Mouse (Mus musculus): ENCODE data around the gene Arr3. TPM values are rescaled to one million over a fixed set of nuclear protein-coding genes. Genes with fewer than 3 reads are reported as not detected.

Gene Arr3
- total and polyA plus RNA-seq, 3 experiments, result not detected

DNA sequence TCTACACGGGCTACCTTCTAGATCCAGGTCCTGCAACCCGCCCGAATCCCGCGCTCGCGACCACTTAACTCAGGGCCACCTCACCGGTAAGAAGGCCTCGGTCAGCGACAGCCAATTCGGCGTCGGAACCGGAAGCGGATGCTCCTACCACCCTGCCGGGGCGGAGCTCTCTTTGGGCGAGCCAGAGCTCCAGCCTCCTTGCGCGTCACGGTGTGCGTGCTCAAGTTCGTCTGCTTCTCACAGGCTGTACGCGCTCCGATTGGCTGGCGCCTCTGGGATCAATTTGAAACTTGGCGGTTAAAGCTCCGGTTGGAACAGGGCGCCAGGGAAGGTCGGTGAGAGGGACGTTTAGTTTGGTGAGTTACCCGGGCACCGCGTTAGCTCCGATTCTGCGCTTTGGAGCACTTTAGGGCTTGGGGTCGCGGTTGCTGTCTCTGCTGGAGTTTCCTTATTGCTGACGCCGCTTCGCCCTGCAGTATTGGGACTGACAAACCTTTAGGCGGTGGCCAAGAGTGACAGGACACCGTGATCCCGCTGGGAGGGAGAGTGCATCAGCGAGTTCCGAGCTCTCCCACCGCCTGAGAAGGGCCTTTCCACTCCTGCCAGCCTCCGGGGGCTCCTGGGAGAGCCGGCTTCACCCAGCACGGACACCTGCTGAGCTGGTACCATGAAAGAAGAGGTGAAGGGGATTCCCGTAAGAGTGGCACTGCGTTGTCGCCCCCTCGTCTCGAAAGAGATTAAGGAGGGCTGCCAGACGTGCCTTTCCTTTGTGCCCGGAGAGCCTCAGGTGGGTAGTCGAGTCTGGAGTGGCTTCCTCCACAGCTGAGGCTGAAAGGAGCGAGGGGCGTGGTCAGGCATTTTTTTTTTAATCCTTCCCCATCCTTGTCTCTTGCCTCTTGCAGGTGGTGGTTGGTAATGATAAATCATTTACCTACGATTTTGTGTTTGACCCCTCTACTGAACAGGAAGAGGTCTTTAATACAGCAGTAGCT lies 20.8 kb downstream of the Arr3 start, which contains the start of gene Pdzd11:
TSS of gene Pdzd11 (minus strand) at position 767 of the 992 bp plus-strand sequence.
- Histone ChIP-seq H3K27ac (peak within 1 kb of the TSS; percentile 72), H3K4me3 (peak within 1 kb of the TSS; percentile 60), H3K36me3 (ENCODE audit: control insufficient read depth, insufficient read depth, low read length) (no peaks in the 10 kb centered on the region), H3K9ac (ENCODE audit: low read depth, low read length) (peak within 1 kb of the TSS; percentile 68), H3K79me2 (replicated peaks; ENCODE audit: control insufficient read depth, insufficient read depth, low read length) (no peaks in the 10 kb centered on the region), H3K27me3 (ENCODE audit: control insufficient read depth, insufficient read depth, low read length) (no peaks in the 10 kb centered on the region), H3K4me1 (ENCODE audit: control insufficient read depth, insufficient read depth, low read length) (no peaks in the 10 kb centered on the region)
- WGBS, result 15% methylated on average over 62 of the region's 62 CpGs
- TF ChIP-seq EP300 (IDR thresholded peaks at IDR 0.05; ENCODE audit: insufficient read depth, low read depth, low read length), result no peak
- TF ChIP-seq CTCF (IDR thresholded peaks at IDR 0.05), result no peak
- TF ChIP-seq POLR2A (IDR thresholded peaks at IDR 0.05; ENCODE audit: insufficient read depth, low read depth, low read length), result peak; percentile 82
- DNase-seq, result peak; percentile 87 to 93
- intact Hi-C loops (cut with DNase I), result no loop called here

DNA sequence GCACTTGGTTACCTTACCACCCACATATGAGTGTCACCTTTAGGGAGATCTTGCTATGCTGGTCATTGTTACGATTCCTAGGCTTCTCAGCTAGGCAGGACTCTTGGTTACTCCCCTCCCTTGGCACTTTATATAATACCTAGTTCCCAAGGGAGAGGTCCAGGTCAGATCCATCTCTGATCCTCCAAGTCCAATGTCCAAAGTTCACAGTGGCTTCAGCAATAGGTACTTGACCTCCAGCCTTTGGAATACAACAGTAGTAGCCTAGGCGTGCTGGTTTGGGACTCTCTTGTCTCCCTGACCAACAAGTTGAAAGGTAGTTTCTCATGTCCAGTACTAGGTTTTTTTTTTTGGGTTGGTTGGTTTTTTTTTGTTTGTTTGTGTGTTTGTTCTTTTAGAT lies 23.8 kb downstream of the Arr3 start:
- Histone ChIP-seq H3K79me2 (replicated peaks; ENCODE audit: control insufficient read depth, insufficient read depth, low read length) (no peaks in the 10 kb centered on the region), H3K4me3 (no peak overlapping the region), H3K4me1 (ENCODE audit: control insufficient read depth, insufficient read depth, low read length) (no peaks in the 10 kb centered on the region), H3K9ac (ENCODE audit: low read depth, low read length) (no peak overlapping the region), H3K27me3 (ENCODE audit: control insufficient read depth, insufficient read depth, low read length) (no peaks in the 10 kb centered on the region), H3K27ac (no peak overlapping the region), H3K36me3 (ENCODE audit: control insufficient read depth, insufficient read depth, low read length) (no peaks in the 10 kb centered on the region)
- WGBS, result 71% methylated on average over 2 of the region's 2 CpGs
- intact Hi-C loops (cut with DNase I), result no loop called here
- TF ChIP-seq POLR2A (IDR thresholded peaks at IDR 0.05; ENCODE audit: insufficient read depth, low read depth, low read length) (no peak), EP300 (IDR thresholded peaks at IDR 0.05; ENCODE audit: insufficient read depth, low read depth, low read length) (no peak), CTCF (IDR thresholded peaks at IDR 0.05) (no peak)
- no peak for DNase-seq

DNA sequence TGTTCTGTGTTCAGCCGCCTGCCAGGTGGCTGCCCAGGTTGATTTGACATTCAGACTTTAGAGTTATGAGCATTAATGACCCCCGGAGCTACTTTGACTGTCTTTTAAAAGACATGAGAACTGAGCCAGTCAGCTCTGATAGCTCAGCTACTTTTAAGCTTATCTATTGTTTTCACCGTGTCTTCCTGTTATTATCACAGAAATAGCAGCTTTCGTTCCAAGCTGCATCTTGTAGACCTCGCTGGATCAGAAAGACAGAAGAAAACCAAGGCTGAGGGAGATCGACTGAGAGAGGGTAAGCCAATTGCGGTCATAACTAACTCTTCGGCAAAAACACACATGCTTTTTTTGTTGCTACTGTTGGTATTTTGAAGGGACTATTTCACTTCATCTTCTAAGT lies 33.2 kb downstream of the Arr3 start:
- Histone ChIP-seq H3K4me1 (ENCODE audit: control insufficient read depth, insufficient read depth, low read length) (no peaks in the 10 kb centered on the region), H3K36me3 (ENCODE audit: control insufficient read depth, insufficient read depth, low read length) (no peaks in the 10 kb centered on the region), H3K4me3 (no peak overlapping the region), H3K9ac (ENCODE audit: low read depth, low read length) (no peak overlapping the region), H3K27ac (no peak overlapping the region), H3K27me3 (ENCODE audit: control insufficient read depth, insufficient read depth, low read length) (no peaks in the 10 kb centered on the region), H3K79me2 (replicated peaks; ENCODE audit: control insufficient read depth, insufficient read depth, low read length) (no peaks in the 10 kb centered on the region)
- WGBS, result 61% methylated on average over 8 of the region's 8 CpGs
- intact Hi-C loops (cut with DNase I), result no loop called here
- no peak for TF ChIP-seq CTCF (IDR thresholded peaks at IDR 0.05)
- TF ChIP-seq EP300 (IDR thresholded peaks at IDR 0.05; ENCODE audit: insufficient read depth, low read depth, low read length), result no peak
- no peak for TF ChIP-seq POLR2A (IDR thresholded peaks at IDR 0.05; ENCODE audit: insufficient read depth, low read depth, low read length)
- no peak for DNase-seq

DNA sequence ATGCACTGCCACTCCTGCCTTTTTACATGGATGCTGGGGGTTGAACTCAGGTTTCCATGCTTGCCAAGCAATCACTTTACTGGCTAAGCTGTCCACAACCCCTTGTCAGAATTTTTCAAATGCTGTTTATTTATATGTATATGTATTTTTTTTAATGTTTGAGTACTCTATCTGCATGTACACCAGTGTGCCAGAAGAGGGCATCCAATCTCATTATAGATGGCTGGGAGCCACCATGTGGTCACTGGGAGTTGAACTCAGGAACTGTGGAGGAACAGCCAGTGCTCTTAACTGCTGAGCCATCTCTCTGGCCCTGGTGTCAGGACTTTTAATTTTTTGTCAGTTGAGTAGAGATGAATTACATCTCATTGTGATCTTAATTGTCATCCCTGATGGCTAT lies 47.6 kb downstream of the Arr3 start:
- Histone ChIP-seq H3K4me3 (no peak overlapping the region), H3K79me2 (replicated peaks; ENCODE audit: control insufficient read depth, insufficient read depth, low read length) (no peaks in the 10 kb centered on the region), H3K9ac (ENCODE audit: low read depth, low read length) (no peak overlapping the region), H3K27me3 (ENCODE audit: control insufficient read depth, insufficient read depth, low read length) (no peaks in the 10 kb centered on the region), H3K27ac (no peak overlapping the region), H3K4me1 (ENCODE audit: control insufficient read depth, insufficient read depth, low read length) (no peaks in the 10 kb centered on the region), H3K36me3 (ENCODE audit: control insufficient read depth, insufficient read depth, low read length) (no peaks in the 10 kb centered on the region)
- no peak for DNase-seq
- intact Hi-C loops (cut with DNase I), result no loop called here
- no peak for TF ChIP-seq EP300 (IDR thresholded peaks at IDR 0.05; ENCODE audit: insufficient read depth, low read depth, low read length)
- TF ChIP-seq POLR2A (IDR thresholded peaks at IDR 0.05; ENCODE audit: insufficient read depth, low read depth, low read length), result no peak
- TF ChIP-seq CTCF (IDR thresholded peaks at IDR 0.05), result 0 out of 2 replicates have a peak, but pooled peaks have one; percentile 20

DNA sequence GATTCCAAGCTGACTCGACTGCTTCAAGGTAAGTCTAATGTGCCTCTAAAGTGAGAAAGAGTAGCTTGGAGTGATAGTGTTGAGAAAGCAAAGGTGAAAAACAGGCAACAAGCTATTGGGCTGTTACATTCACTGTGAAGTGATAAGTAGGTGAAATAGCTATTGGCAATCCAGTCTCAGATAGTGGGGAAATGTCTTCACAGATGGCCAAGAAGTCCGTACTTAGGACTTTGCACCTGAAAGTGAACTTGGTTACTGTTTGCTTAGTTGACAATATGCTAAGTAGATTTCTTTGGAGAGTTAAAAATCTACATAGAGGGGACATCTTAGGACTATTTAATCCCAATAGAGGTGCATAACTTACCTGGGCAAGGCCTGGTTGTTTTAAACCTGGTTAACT lies 59.5 kb downstream of the Arr3 start:
- no peaks in the 10 kb centered on the region for H3K4me1 ChIP-seq (ENCODE audit: control insufficient read depth, insufficient read depth, low read length)
- no peaks in the 10 kb centered on the region for H3K27me3 ChIP-seq (ENCODE audit: control insufficient read depth, insufficient read depth, low read length)
- H3K27ac ChIP-seq, result no peak overlapping the region
- WGBS, result 85% methylated on average over 2 of the region's 2 CpGs
- intact Hi-C loops (cut with DNase I), result no loop called here
- no peaks in the 10 kb centered on the region for H3K79me2 ChIP-seq (replicated peaks; ENCODE audit: control insufficient read depth, insufficient read depth, low read length)
- no peak overlapping the region for H3K9ac ChIP-seq (ENCODE audit: low read depth, low read length)
- DNase-seq, result no peak
- no peak for TF ChIP-seq EP300 (IDR thresholded peaks at IDR 0.05; ENCODE audit: insufficient read depth, low read depth, low read length)
- TF ChIP-seq POLR2A (IDR thresholded peaks at IDR 0.05; ENCODE audit: insufficient read depth, low read depth, low read length), result no peak
- TF ChIP-seq CTCF (IDR thresholded peaks at IDR 0.05), result no peak
- H3K36me3 ChIP-seq (ENCODE audit: control insufficient read depth, insufficient read depth, low read length), result no peaks in the 10 kb centered on the region
- no peak overlapping the region for H3K4me3 ChIP-seq

Other genes with a start within 250 kb of the Arr3 start
- gene Otud6a, start 176.5 kb upstream of the Arr3 start, total RNA-seq (2021), result not detected
- gene Otud6a, start 176.5 kb upstream of the Arr3 start, polyA plus RNA-seq (2012; rRNA removed), result not detected in 2 replicates
- gene Awat2, start 162.8 kb upstream of the Arr3 start, total RNA-seq (2021), result not detected
- gene Awat2, start 162.8 kb upstream of the Arr3 start, polyA plus RNA-seq (2012; rRNA removed), result 0.12 TPM in 1 of 2 replicates, not detected in the other
- gene Igbp1, start 111.2 kb upstream of the Arr3 start, total RNA-seq (2021), result 10 to 100 TPM; 34.9 to 41.9 TPM
- 18.7 and 33.8 TPM in 2 replicates for gene Igbp1, start 111.2 kb upstream of the Arr3 start, polyA plus RNA-seq (2012; rRNA removed)
- gene Dgat2l6, start 80.7 kb upstream of the Arr3 start, total RNA-seq (2021), result not detected
- not detected in 2 replicates for gene Dgat2l6, start 80.7 kb upstream of the Arr3 start, polyA plus RNA-seq (2012; rRNA removed)
- gene Awat1, start 33.2 kb upstream of the Arr3 start, total RNA-seq (2021), result not detected
- gene Awat1, start 33.2 kb upstream of the Arr3 start, polyA plus RNA-seq (2012; rRNA removed), result not detected in 2 replicates
- gene P2ry4, start 10.6 kb upstream of the Arr3 start, total RNA-seq (2021), result not detected
- gene P2ry4, start 10.6 kb upstream of the Arr3 start, polyA plus RNA-seq (2012; rRNA removed), result not detected in 2 replicates
- under 1 TPM; 0.23 to 0.45 TPM for gene Kif4, start 20.2 kb downstream of the Arr3 start, total RNA-seq (2021)
- gene Kif4, start 20.2 kb downstream of the Arr3 start, polyA plus RNA-seq (2012; rRNA removed), result 0.16 and 0.18 TPM in 2 replicates
- 10 to 100 TPM; 21.4 to 26.2 TPM for gene Pdzd11, start 21.1 kb downstream of the Arr3 start, total RNA-seq (2021)
- 18.3 and 29.1 TPM in 2 replicates for gene Pdzd11, start 21.1 kb downstream of the Arr3 start, polyA plus RNA-seq (2012; rRNA removed)
- not detected for gene Gdpd2, start 124.4 kb downstream of the Arr3 start, total RNA-seq (2021)
- 0.15 and 0.68 TPM in 2 replicates for gene Gdpd2, start 124.4 kb downstream of the Arr3 start, polyA plus RNA-seq (2012; rRNA removed)
- gene Dlg3, start 162.2 kb downstream of the Arr3 start, total RNA-seq (2021), result 1 to 10 TPM; 2.6 to 2.7 TPM
- 3.0 and 5.8 TPM in 2 replicates for gene Dlg3, start 162.2 kb downstream of the Arr3 start, polyA plus RNA-seq (2012; rRNA removed)

Measured in heart, adult 2 months (tissue).